Mouse (Mus musculus): Measurements from ENCODE around the gene Nr6a1.

Nr6a1 gene

GRCm38 (mm10) chr2:38782731-38783130 lies 144.8 kb downstream of the Nr6a1 start:
- no peak for DNase-seq (ENCODE audit: low spot score in 2 of 2)

GRCm38 (mm10) chr2:38781945-38782720 lies 145.4 kb downstream of the Nr6a1 start:
- no peak for DNase-seq (ENCODE audit: low spot score in 2 of 2)

GRCm38 (mm10) chr2:38779939-38780338 lies 147.5 kb downstream of the Nr6a1 start:
- DNase-seq (ENCODE audit: low spot score in 2 of 2): no peak

GRCm38 (mm10) chr2:38777326-38777725 lies 150.2 kb downstream of the Nr6a1 start:
- DNase-seq (ENCODE audit: low spot score in 2 of 2): no peak

- DNase-seq (ENCODE audit: low spot score in 2 of 2): no peak
These were observed 152.6 kb downstream of the Nr6a1 start for GRCm38 (mm10) chr2:38774936-38775335.

- no peak for DNase-seq (ENCODE audit: low spot score in 2 of 2)
These were observed 156.1 kb downstream of the Nr6a1 start for GRCm38 (mm10) chr2:38771478-38771797.

- no peak for DNase-seq (ENCODE audit: low spot score in 2 of 2)
These were observed 156.6 kb downstream of the Nr6a1 start for GRCm38 (mm10) chr2:38770772-38771477.

GRCm38 (mm10) chr2:38767177-38767931 lies 160.1 kb downstream of the Nr6a1 start:
- DNase-seq (ENCODE audit: low spot score in 2 of 2): no peak

GRCm38 (mm10) chr2:38739847-38740246 lies 187.6 kb downstream of the Nr6a1 start:
- DNase-seq (ENCODE audit: low spot score in 2 of 2): no peak

GRCm38 (mm10) chr2:38739410-38739809 lies 188.1 kb downstream of the Nr6a1 start:
- peak; percentile 44 to 84 for DNase-seq (ENCODE audit: low spot score in 2 of 2)

- no peak for DNase-seq (ENCODE audit: low spot score in 2 of 2)
These were observed 188.7 kb downstream of the Nr6a1 start for GRCm38 (mm10) chr2:38738601-38739301.

GRCm38 (mm10) chr2:38735740-38736139 lies 191.7 kb downstream of the Nr6a1 start:
- DNase-seq (ENCODE audit: low spot score in 2 of 2): no peak

- DNase-seq (ENCODE audit: low spot score in 2 of 2): no peak
These were observed 192.8 kb downstream of the Nr6a1 start for GRCm38 (mm10) chr2:38734721-38735120.

- DNase-seq (ENCODE audit: low spot score in 2 of 2): no peak
These were observed 197.1 kb downstream of the Nr6a1 start for GRCm38 (mm10) chr2:38730331-38730827.

- no peak for DNase-seq (ENCODE audit: low spot score in 2 of 2)
These were observed 202.1 kb downstream of the Nr6a1 start for GRCm38 (mm10) chr2:38725427-38725826.

GRCm38 (mm10) chr2:38723378-38723777 lies 204.1 kb downstream of the Nr6a1 start:
- DNase-seq (ENCODE audit: low spot score in 2 of 2): no peak

GRCm38 (mm10) chr2:38722076-38722475 lies 205.4 kb downstream of the Nr6a1 start:
- DNase-seq (ENCODE audit: low spot score in 2 of 2): no peak

- DNase-seq (ENCODE audit: low spot score in 2 of 2): no peak
These were observed 206.8 kb downstream of the Nr6a1 start for GRCm38 (mm10) chr2:38720661-38721060.

GRCm38 (mm10) chr2:38719354-38719753 lies 208.1 kb downstream of the Nr6a1 start:
- no peak for DNase-seq (ENCODE audit: low spot score in 2 of 2)

- no peak for DNase-seq (ENCODE audit: low spot score in 2 of 2)
These were observed 208.8 kb downstream of the Nr6a1 start for GRCm38 (mm10) chr2:38718676-38719075.

GRCm38 (mm10) chr2:38717436-38717835 lies 210.1 kb downstream of the Nr6a1 start:
- no peak for DNase-seq (ENCODE audit: low spot score in 2 of 2)

GRCm38 (mm10) chr2:38714324-38714723 lies 213.2 kb downstream of the Nr6a1 start, which contains the start of gene Nr5a1:
Gene Nr5a1, minus strand, starts transcription at chr2:38714542.
- DNase-seq (ENCODE audit: low spot score in 2 of 2): no peak
